Mouse (Mus musculus): ENCODE measurements around the gene Csf2rb2.

The Csf2rb2 gene

DNA sequence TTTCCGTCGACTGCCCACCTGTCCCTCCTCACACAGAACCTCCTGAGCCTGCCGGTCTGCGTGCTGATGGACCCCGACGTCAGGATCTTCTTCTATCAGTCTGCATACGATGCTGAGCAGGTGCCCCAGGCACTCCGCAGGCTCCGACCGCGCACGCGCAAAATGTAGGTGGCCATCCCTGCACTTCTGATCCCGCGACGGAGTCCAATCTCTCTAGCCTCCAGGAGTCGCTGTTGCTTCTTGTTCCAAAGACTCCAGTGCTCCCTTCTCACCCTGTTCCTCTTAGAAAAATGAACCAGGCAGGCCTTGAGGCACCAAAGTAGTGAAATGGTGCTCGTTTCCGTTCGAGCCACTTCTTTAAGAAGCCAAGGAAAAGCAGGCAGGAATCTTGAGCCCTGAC, 50.8 kb downstream of the Csf2rb2 start:
- peak; percentile 85 for DNase-seq (ENCODE audit: low spot score)

DNA sequence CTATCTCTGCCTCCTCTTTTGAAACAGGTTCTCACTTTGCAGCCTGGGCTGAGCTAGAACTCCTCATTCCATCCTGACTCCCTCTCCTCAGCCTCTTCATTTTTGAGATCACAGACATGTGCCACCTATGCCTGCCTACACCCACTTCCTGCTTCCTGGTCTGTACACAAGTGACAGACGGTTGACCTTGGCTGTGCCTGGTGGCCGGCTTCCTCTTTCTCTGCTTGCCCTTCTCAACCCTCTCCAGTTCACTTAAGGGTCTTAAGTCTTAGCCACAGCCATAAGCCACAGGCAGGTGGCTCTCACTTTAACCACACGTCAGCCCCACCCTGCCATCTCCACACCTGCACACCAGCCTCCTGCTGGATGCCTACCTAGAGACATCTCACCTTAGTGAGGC, 57.1 kb downstream of the Csf2rb2 start:
- DNase-seq (ENCODE audit: low spot score): no peak

DNA sequence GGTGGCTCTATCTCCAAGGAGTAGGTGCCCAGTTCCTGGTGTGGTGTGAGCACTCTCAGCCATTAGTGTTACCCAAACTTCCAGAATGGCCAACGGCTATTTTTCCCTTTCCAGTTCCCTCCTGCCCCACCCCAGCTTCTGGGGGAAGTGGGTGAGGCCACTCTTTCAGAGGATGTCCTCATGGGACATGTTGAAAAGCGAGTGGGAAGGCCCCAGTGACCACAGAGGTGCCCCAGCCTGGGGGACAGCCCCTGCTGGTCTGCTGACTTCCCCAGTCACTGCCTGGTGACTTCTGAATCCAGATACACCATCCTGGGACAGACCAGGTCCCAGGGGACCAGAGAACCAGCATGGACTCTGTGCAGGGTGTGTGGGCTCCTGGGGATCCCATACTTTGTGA, 57.9 kb downstream of the Csf2rb2 start:
- no peak for DNase-seq (ENCODE audit: low spot score)

DNA sequence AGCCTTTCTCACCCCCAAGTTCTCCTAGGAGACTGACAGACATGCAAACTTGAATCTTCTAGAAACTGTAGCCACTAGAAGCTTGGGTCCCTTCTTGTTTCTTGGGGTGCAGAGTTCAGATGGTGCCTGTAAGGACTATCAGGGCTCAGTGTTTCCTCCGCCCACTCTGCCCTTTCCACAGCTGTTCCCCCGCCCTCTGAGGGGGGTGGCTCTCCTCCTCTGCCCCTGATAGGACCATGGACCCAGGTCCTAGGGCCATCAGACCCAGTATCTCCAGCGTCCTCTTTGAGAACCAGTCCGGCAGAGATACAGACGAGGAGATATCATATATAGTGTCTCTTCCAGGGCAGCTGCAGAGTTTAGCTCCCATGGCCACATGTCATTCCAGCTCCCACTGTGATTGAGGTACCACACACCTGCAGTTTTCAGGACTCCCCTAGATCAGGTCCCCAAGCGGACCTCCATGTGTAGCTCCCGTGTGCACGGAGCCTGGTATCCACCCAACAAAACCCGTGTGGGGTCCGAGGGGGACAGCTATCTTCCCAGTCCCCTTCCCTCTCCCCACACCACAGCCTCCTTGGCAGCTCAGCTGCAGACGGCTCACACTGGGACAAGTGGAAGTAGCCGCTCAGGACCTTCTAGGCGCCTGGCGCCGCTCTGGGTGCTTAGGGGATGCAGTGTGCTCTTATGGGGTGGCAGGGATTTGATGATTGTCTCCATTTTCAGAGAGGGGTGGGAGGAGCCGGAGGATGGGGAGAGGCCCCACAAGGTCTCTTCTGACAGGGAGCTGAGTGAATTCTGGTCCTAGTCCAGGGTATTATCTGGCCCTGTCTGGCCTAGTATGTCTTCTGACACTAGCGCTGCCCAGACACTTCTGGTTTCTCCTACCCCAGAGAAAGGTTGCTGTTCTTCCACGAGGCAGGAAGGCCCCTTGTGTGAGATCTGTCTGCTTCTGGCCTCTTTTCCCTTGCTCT, 59.1 kb downstream of the Csf2rb2 start:
- no peak for DNase-seq (ENCODE audit: low spot score)

DNA sequence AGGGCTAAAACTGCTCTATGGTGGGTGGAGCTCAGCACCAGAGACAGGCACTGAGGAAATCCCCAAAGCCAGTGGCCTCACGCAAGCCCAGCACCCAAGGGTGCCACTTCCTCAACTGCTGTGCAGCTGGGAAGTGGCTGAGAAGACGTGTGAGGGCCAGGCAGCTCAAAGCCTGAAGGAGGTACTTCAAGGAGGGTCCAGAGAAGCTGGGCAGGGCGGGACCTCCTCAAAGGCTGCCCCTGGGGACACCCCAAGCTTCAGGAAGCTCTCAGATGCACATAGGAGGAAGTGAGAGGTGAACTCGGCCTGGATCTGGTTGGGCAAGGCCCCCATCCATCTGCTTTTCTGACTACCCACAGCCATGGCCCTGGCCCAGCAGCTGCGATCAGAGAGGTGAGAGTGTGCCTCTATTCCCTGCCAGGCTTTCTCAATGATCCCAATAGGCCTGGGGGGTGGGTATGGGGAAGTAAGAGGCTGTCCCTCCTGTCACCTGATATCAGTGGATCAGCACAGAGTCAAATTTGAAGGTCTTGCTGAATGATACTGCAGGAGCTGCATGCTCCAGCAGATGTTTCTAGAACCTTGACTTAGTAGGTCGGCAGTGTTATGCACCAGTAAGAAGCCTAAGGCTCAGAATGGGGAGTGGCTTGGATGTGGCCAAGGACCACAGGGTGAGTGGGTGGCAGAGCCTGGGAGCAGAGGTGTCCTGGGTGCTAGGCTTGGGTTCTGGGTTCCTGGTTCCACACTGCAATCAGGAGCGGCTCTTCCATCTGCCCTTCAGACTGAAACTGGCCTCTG, 60.6 kb downstream of the Csf2rb2 start, which contains the start of gene Ncf4:
TSS of gene Ncf4 (plus strand) at position 107 of the 798 bp plus-strand sequence.
- no peak for DNase-seq (ENCODE audit: low spot score)

DNA sequence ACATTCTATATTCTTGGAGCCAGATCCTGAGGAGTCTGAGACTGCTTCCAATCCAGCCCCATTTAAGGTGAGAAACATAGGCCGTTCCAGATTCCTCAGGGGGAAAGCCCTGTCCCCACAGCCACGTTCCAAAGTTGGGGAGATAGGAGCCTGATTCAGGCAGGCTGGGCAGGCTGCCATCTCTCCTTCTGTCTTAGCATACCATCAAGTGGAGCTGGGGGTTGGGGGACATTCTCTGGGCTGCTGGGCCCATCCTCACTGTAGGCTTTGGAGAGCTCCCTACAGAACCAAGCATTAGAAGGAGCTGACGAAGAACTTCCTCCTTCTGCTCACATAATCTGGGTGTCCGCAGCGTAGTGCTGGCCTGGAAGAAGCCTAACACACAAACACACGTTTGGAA, 61.7 kb downstream of the Csf2rb2 start:
- no peak for DNase-seq (ENCODE audit: low spot score)

DNA sequence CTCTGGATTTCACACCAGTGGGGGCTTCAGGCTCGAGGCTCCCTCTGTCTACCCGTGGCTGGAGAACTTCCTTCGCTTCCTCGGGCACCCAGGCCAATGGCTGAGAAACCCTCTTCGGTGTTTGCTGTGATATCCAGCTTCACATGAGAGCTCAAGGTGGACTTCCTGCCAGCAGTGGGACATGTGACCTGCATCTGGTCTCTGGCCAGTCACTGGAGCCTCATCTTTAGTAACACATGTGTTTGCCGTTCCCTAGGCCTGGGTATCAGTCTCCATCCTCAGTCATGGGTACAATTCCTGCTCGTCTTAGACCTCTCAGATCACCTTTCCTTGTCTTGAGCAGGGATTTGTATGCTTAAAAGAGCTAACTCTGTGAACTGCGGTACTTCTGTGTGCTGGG, 62.5 kb downstream of the Csf2rb2 start:
- no peak for DNase-seq (ENCODE audit: low spot score)

DNA sequence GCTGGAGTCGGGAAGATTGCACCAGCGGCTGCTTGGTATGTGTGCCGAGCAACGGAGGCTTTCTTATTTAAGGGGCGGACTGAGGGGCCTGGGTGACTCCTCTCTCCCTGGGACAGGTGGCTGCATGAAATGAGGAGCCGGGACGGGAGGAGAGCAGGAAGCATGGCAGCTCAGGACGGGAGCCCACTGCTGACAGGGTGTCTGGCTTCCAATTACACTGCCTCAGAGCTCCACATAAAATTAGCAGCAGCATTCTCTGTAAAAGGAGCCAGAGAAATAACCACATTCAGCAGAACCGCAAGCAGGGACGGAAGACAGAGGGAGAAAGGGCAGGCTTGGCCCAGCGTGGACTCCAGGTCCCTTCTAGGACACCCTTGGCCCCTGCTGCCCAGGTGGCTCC, 64.2 kb downstream of the Csf2rb2 start:
- no peak for DNase-seq (ENCODE audit: low spot score)

DNA sequence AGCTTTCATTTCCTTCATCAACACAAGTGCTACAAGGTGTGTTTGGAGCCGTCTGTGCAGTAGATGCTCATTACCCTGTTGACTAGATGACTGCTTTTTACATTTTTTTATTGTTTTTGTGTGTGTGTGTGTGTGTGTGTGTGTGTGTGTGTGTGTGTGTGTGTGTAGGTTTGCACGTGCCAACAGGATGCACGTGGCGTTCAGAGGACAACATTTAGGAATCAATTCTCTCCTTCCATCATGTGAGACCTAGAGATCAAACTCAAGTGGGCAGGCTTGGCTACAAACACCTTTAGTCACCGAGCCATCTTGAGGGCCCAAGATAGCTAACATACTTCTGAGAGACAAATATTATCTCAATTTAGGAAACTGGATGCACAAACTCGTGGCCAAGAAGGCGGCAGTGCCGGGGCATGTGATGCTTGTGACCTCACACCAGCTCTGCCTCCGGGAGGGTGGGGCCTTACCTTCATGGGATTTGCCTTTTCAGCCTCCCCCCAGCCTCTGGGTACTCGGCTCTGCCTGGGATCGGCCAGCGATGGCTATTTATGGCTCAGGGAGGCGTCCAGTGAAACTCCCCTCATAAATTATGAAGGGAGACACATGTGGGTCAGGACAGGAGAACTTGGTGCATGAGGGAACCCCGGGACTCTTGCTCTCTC, 65.4 kb downstream of the Csf2rb2 start:
- no peak for DNase-seq (ENCODE audit: low spot score)

DNA sequence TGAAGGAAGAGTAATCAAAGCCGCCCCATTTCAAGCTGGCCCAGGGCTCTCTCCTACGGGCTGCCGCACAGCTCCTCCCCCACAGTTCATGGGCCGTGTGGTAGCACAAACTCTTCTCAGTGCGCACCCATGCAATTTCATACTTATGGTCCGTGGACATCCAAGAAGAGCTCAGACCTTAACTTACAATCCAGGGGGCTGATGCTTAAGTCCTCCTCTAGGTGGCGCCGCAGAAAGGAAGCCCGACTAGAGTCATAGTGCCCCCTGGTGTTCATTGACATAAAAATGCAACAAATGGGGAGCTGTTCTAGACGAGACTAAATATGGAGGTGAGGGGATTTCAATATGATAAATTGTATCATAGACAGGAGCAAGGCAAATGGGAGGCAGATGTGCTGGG, 66.1 kb downstream of the Csf2rb2 start:
- DNase-seq (ENCODE audit: low spot score): peak; percentile 93

DNA sequence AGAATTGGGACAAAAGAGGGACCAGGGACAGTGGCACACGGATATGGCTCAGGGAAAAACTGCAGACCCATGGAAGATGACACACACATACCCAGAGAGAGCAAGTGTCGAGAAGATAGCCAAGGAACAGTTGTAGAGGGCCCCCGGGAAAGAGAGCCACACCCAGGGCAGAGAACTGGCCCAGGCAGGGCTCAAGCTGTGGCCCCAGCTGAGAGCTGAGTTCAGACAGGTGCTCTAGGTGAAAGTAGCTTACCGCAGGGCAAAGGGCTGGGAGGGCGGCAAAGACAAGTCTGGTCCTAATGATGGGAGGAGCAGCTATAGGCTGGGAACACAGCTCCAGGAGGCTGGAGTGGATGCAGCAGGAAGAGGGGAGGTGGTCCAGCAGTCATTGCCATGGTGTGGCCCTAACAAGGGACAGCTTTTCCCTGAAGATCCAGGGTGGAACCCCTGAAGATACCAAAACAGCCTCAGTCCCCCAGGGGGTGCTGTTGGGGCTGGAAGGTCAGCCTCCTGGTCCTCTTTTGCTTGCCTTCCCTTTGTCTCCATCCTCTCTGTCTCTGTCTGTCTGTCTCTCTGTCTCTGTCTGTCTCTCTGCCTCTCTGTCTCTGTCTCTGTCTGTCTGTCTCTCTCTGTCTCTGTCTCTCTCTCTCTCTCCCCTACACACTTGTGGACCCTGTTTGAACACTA, 70.6 kb downstream of the Csf2rb2 start:
- no peak for DNase-seq (ENCODE audit: low spot score)
